Mouse (Mus musculus): ENCODE results near the gene Capn8. TPM values are rescaled to one million over a fixed set of nuclear protein-coding genes. Genes with fewer than 3 reads are reported as not detected.

The Capn8 gene
- polyA plus RNA-seq, 1 experiment from 2014 or later = 4.2 TPM

DNA sequence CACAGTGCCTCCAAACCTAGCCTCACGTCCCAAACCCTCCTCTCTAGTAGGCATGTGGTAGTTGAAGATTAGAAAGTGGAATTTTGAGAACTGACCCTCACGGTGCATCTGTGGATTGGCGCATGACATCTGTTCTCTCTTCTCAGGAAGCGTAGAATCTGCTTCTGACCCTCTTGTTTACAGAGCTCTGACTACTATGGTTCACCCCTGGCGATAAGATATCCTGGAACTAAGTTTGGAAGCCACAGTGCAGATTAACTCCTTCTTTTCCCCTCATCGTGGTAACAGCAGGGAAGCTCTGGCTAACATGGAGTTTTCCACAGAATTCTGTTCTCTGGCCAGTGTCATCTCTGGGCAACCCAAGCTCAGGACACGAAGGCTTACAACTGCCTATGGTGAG, 95.6 kb downstream of the Capn8 start:
- Histone ChIP-seq H3K27me3 (replicated peaks; ENCODE audit: control insufficient read depth, insufficient read depth, low read length) (no peaks in the 10 kb centered on the region), H3K9me3 (ENCODE audit: control insufficient read depth, low read length) (no peaks in the 10 kb centered on the region), H3K36me3 (ENCODE audit: control insufficient read depth, insufficient read depth, low read length) (no peaks in the 10 kb centered on the region), H3K9ac (ENCODE audit: low read depth, low read length) (no peak overlapping the region), H3K4me3 (ENCODE audit: low read length) (no peak overlapping the region), H3K27ac (ENCODE audit: low read length) (no peak overlapping the region), H3K4me1 (ENCODE audit: control insufficient read depth, insufficient read depth, low read length) (peaks cover 7% of the 10 kb centered on the region; the same call in 1 of the 2 replicates), H3K4me2 (ENCODE audit: low read depth, low read length) (no peak overlapping the region)
- 48% methylated on average over 7 of the region's 7 CpGs for WGBS
- ATAC-seq = no peak

DNA sequence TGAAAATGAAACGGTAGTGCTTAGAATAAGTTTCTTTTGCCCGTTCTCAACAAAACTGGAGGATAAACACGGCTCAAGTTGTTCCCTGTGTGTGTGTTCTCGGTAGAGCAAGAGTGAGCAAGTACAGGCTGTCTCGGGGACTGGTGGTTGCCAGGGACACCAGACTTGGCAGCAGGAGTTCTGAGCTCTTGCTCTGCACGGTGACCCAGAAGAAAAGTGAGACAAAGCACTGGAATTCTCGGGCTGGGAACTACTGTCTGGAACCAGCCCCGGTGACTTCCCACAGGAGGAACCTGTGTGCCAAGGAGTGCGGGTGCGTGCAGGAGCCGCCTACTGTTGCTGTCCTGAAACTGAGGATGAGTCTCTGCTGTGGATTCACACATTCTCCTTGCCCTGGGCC, 98.9 kb downstream of the Capn8 start:
- no peak overlapping the region for H3K9ac ChIP-seq (ENCODE audit: low read depth, low read length)
- no peaks in the 10 kb centered on the region for H3K36me3 ChIP-seq (ENCODE audit: control insufficient read depth, insufficient read depth, low read length)
- H3K4me3 ChIP-seq (ENCODE audit: low read length) = no peak overlapping the region
- H3K27me3 ChIP-seq (replicated peaks; ENCODE audit: control insufficient read depth, insufficient read depth, low read length) = no peaks in the 10 kb centered on the region
- H3K27ac ChIP-seq (ENCODE audit: low read length) = no peak overlapping the region
- WGBS = 58% methylated on average over 11 of the region's 11 CpGs
- peaks cover 7% of the 10 kb centered on the region; the same call in 1 of the 2 replicates for H3K4me1 ChIP-seq (ENCODE audit: control insufficient read depth, insufficient read depth, low read length)
- no peak overlapping the region for H3K4me2 ChIP-seq (ENCODE audit: low read depth, low read length)
- no peaks in the 10 kb centered on the region for H3K9me3 ChIP-seq (ENCODE audit: control insufficient read depth, low read length)
- no peak for ATAC-seq

DNA sequence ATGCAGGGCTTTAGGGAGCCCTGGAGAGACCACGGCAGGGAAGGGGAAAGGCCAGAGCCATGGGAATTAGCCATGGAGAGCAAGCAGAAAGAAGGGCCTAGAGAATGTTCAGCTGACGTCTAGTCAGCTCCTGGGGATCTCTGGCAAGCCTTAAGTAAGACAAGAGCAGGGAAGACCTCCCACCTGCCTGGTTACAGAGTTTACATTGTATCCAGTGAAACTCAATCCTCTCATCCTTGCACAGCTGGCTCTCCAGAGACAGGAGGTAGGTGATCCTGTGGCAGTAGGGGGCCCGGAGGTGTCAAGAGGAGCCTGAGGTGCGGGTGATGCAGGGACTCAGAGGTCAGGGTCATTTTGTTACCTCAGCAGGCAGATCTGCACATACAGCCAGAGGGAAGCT, 100.0 kb downstream of the Capn8 start:
- Histone ChIP-seq H3K4me3 (ENCODE audit: low read length) (no peak overlapping the region), H3K27ac (ENCODE audit: low read length) (no peak overlapping the region), H3K9ac (ENCODE audit: low read depth, low read length) (no peak overlapping the region), H3K9me3 (ENCODE audit: control insufficient read depth, low read length) (no peaks in the 10 kb centered on the region), H3K4me2 (ENCODE audit: low read depth, low read length) (no peak overlapping the region), H3K4me1 (ENCODE audit: control insufficient read depth, insufficient read depth, low read length) (peaks cover 7% of the 10 kb centered on the region; the same call in 1 of the 2 replicates), H3K27me3 (replicated peaks; ENCODE audit: control insufficient read depth, insufficient read depth, low read length) (no peaks in the 10 kb centered on the region), H3K36me3 (ENCODE audit: control insufficient read depth, insufficient read depth, low read length) (no peaks in the 10 kb centered on the region)
- no peak for ATAC-seq
- WGBS = 54% methylated on average over 4 of the region's 4 CpGs

DNA sequence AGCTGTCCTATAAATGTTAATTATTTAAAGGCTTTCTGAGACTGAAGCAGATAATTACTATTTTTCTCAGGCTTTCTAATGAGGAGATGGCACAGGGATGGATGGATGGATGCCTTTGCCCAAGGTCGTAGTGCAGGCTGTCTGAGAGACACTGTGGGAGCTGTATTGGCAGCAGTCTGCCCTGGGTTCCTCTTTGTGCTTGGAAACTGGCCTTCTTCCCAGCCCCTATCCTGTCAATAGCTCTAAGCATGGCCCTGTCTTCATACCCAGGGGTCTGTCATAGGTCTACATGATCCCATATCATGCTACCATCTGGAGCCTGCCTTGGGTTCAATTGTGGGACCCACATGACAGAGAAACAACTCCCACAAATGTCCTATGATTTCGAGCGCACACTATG, 102.5 kb downstream of the Capn8 start:
- Histone ChIP-seq H3K9me3 (ENCODE audit: control insufficient read depth, low read length) (no peaks in the 10 kb centered on the region), H3K4me2 (ENCODE audit: low read depth, low read length) (no peak overlapping the region), H3K27ac (ENCODE audit: low read length) (no peak overlapping the region), H3K27me3 (replicated peaks; ENCODE audit: control insufficient read depth, insufficient read depth, low read length) (no peaks in the 10 kb centered on the region), H3K36me3 (ENCODE audit: control insufficient read depth, insufficient read depth, low read length) (no peaks in the 10 kb centered on the region), H3K4me3 (ENCODE audit: low read length) (no peak overlapping the region), H3K4me1 (ENCODE audit: control insufficient read depth, insufficient read depth, low read length) (peaks cover 20% of the 10 kb centered on the region), H3K9ac (ENCODE audit: low read depth, low read length) (no peak overlapping the region)
- ATAC-seq = no peak
- WGBS = 86% methylated on average over 3 of the region's 3 CpGs

DNA sequence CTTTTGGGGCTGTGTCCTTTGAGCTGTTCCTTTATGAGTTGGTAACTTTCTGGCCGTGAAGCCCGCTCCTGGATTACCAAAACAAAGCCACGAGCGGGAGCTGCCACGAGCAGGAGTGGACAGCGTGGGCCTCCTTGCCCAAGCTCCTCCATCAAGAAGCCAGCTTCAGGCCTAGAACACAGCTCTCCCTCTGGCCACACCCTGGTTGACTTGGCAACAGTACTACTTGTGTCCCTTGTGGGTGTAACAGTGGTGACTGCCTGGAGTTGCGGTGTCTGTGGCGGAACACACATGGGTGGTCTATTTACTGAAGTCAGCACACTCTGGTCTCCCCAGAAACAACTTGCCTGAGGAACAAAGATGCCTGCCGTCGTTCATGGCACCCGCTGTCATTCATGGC, 104.9 kb downstream of the Capn8 start:
- Histone ChIP-seq H3K27me3 (replicated peaks; ENCODE audit: control insufficient read depth, insufficient read depth, low read length) (no peaks in the 10 kb centered on the region), H3K4me3 (ENCODE audit: low read length) (no peak overlapping the region), H3K9ac (ENCODE audit: low read depth, low read length) (no peak overlapping the region), H3K4me1 (ENCODE audit: control insufficient read depth, insufficient read depth, low read length) (peaks cover 15% of the 10 kb centered on the region), H3K36me3 (ENCODE audit: control insufficient read depth, insufficient read depth, low read length) (no peaks in the 10 kb centered on the region), H3K4me2 (ENCODE audit: low read depth, low read length) (no peak overlapping the region), H3K27ac (ENCODE audit: low read length) (peak overlapping the region; percentile 58; the same call in 1 of the 2 replicates), H3K9me3 (ENCODE audit: control insufficient read depth, low read length) (no peaks in the 10 kb centered on the region)
- WGBS = 78% methylated on average over 11 of the region's 11 CpGs
- ATAC-seq = no peak

DNA sequence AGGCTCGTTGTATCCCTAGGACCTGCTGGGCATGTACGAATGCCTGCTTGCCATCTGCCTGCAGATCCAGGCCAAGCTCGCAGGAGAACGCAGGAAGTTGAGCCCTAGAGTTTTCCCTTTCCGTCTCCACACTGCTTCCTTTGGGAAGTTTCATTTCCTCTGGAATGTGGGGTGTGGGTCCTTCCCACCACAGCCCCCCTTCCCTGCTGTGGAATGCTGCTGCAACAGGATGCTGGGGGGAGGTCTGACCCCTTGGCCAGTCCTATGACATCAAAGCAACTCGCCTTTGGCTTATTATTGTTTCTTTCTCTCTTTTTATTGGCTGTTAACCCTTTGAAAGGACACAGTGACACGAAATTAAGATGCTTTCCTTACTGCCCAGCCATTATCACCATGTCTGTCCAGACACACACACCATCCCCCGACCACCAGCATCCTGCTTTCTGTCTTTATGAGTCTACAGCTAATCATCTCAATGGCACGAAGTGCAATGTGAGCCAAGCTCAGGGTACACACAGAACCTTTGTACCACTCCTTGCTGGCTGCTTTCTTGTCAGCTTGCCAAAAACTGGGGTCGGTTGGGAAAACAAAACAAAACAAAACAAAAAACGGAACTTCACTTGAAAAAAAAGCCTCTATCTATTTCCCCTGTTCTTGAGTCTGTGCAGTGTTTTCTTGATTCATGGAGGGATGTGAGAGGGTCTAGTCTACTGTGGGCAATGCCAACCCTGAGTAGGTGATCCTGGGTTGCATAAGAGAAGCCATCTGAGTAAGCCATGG, 105.9 kb downstream of the Capn8 start:
- H3K27ac ChIP-seq (ENCODE audit: low read length) = peak overlapping the region; percentile 58
- H3K4me2 ChIP-seq (ENCODE audit: low read depth, low read length) = 0 out of 2 replicates have a peak overlapping the region, but pooled peaks have one; percentile 1
- H3K36me3 ChIP-seq (ENCODE audit: control insufficient read depth, insufficient read depth, low read length) = no peaks in the 10 kb centered on the region
- ATAC-seq = peak; percentile 71
- H3K4me1 ChIP-seq (ENCODE audit: control insufficient read depth, insufficient read depth, low read length) = peaks cover 15% of the 10 kb centered on the region
- 35% methylated on average over 11 of the region's 11 CpGs for WGBS
- no peaks in the 10 kb centered on the region for H3K9me3 ChIP-seq (ENCODE audit: control insufficient read depth, low read length)
- H3K27me3 ChIP-seq (replicated peaks; ENCODE audit: control insufficient read depth, insufficient read depth, low read length) = no peaks in the 10 kb centered on the region
- no peak overlapping the region for H3K4me3 ChIP-seq (ENCODE audit: low read length)
- H3K9ac ChIP-seq (ENCODE audit: low read depth, low read length) = no peak overlapping the region; the same call in 1 of the 2 replicates

DNA sequence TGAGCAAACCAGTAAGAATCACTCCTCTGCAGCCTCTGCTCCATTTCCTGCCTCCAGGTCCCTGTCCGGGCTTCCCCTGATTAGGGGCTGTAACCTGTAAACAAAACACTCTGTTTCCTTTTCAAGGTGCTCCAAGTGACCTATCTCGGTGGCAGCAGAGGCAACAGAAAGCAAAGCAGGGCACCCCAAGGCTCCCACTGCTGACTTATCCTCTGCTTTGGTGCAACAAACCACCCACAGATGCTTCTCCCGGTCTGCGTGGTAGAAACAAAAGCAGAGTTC, 106.5 kb downstream of the Capn8 start:
- H3K4me2 ChIP-seq (ENCODE audit: low read depth, low read length) = no peak overlapping the region
- no peaks in the 10 kb centered on the region for H3K9me3 ChIP-seq (ENCODE audit: control insufficient read depth, low read length)
- ATAC-seq = no peak
- H3K27ac ChIP-seq (ENCODE audit: low read length) = peak overlapping the region; percentile 46
- no peaks in the 10 kb centered on the region for H3K27me3 ChIP-seq (replicated peaks; ENCODE audit: control insufficient read depth, insufficient read depth, low read length)
- 50% methylated on average over 4 of the region's 4 CpGs for WGBS
- no peaks in the 10 kb centered on the region for H3K36me3 ChIP-seq (ENCODE audit: control insufficient read depth, insufficient read depth, low read length)
- peaks cover 15% of the 10 kb centered on the region for H3K4me1 ChIP-seq (ENCODE audit: control insufficient read depth, insufficient read depth, low read length)
- no peak overlapping the region; the same call in 1 of the 2 replicates for H3K9ac ChIP-seq (ENCODE audit: low read depth, low read length)
- no peak overlapping the region for H3K4me3 ChIP-seq (ENCODE audit: low read length)

DNA sequence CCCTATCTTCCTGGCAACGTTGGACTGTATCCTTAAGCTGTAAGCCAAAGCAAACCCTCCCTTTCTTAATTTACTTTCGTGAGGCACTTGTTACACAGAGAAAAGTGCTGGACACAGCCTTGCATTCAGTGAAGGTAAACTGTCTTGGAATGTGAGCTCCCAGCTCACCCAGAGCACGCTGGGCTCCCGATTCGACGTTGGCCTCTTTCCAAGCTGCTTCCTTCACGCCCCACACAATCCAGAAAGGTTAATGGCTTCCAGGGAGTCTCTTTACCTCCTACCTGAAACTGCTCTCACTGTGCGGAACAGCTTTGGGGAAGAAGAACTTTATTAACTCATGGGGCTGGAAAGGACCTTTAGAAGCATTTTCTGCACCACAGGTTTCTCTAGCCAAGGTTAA, 110.5 kb downstream of the Capn8 start:
- Histone ChIP-seq H3K9me3 (ENCODE audit: control insufficient read depth, low read length) (no peaks in the 10 kb centered on the region), H3K27me3 (replicated peaks; ENCODE audit: control insufficient read depth, insufficient read depth, low read length) (no peaks in the 10 kb centered on the region), H3K27ac (ENCODE audit: low read length) (no peak overlapping the region), H3K4me2 (ENCODE audit: low read depth, low read length) (no peak overlapping the region), H3K4me3 (ENCODE audit: low read length) (no peak overlapping the region), H3K36me3 (ENCODE audit: control insufficient read depth, insufficient read depth, low read length) (no peaks in the 10 kb centered on the region), H3K4me1 (ENCODE audit: control insufficient read depth, insufficient read depth, low read length) (peaks cover 10% of the 10 kb centered on the region), H3K9ac (ENCODE audit: low read depth, low read length) (no peak overlapping the region)
- no peak for ATAC-seq
- WGBS = 47% methylated on average over 8 of the region's 8 CpGs

DNA sequence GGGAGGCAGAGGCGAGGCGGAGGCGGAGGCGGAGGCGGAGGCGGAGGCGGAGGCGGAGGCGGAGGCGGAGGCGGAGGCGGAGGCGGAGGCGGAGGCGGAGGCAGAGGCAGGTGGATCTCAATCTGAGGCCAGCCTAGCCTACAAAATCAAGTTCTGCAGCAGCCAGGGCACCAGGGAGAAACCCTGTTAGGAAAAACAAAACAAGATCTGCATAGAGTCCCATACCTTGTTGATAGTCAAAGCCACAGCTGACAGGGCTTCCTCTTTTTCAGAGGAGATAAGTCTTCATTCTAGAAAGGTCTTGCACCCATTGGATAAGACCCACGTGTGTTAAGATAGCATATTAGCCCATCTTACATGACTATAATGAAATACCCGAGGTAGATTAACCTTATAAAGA, 113.3 kb downstream of the Capn8 start:
- H3K27me3 ChIP-seq (replicated peaks; ENCODE audit: control insufficient read depth, insufficient read depth, low read length) = no peaks in the 10 kb centered on the region
- H3K9ac ChIP-seq (ENCODE audit: low read depth, low read length) = no peak overlapping the region
- peaks cover 2% of the 10 kb centered on the region; the same call in 1 of the 2 replicates for H3K4me1 ChIP-seq (ENCODE audit: control insufficient read depth, insufficient read depth, low read length)
- no peaks in the 10 kb centered on the region for H3K36me3 ChIP-seq (ENCODE audit: control insufficient read depth, insufficient read depth, low read length)
- H3K4me2 ChIP-seq (ENCODE audit: low read depth, low read length) = no peak overlapping the region
- ATAC-seq = no peak
- no peaks in the 10 kb centered on the region for H3K9me3 ChIP-seq (ENCODE audit: control insufficient read depth, low read length)
- H3K4me3 ChIP-seq (ENCODE audit: low read length) = no peak overlapping the region
- no peak overlapping the region for H3K27ac ChIP-seq (ENCODE audit: low read length)
- WGBS = 97% methylated on average over 17 of the region's 17 CpGs

DNA sequence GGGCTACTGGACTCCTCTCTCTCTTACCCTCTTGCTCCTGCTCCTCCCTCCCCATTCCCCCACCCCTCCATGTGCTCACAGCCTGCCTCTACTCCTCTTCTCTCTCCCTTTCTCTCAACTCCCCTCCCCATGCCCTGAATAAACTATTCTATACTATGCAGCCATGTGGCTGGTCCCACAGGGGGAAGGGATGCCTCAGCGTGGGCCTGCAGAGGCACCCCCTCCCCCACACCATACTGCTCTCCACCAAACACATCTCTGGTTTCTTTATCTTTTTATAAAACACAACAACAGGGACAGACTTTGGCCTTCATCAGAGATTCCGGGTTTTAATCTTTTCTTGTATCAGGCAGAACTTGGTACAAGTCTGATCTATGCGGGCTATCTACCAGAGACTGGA, 114.4 kb downstream of the Capn8 start:
- H3K4me1 ChIP-seq (ENCODE audit: control insufficient read depth, insufficient read depth, low read length) = peaks cover 2% of the 10 kb centered on the region; the same call in 1 of the 2 replicates
- WGBS = 52% methylated on average over 3 of the region's 3 CpGs
- no peaks in the 10 kb centered on the region for H3K9me3 ChIP-seq (ENCODE audit: control insufficient read depth, low read length)
- H3K27me3 ChIP-seq (replicated peaks; ENCODE audit: control insufficient read depth, insufficient read depth, low read length) = no peaks in the 10 kb centered on the region
- ATAC-seq = no peak
- H3K9ac ChIP-seq (ENCODE audit: low read depth, low read length) = no peak overlapping the region
- H3K4me2 ChIP-seq (ENCODE audit: low read depth, low read length) = no peak overlapping the region
- no peak overlapping the region for H3K4me3 ChIP-seq (ENCODE audit: low read length)
- H3K36me3 ChIP-seq (ENCODE audit: control insufficient read depth, insufficient read depth, low read length) = no peaks in the 10 kb centered on the region
- H3K27ac ChIP-seq (ENCODE audit: low read length) = no peak overlapping the region
